Mouse (Mus musculus) stomach, postnatal 0 days (tissue): ENCODE measurements around the gene Fbxo40. TPM values are rescaled to one million over a fixed set of nuclear protein-coding genes. Genes with fewer than 3 reads are reported as not detected.

Experiments used
- ATAC-seq: fragments of 200-750 bp; cut with Nextera tagmentation; 2 replicates; pipeline ENCODE4 v1.8.0; 2017; ENCODE audit not compliant: low FRiP score, low TSS enrichment
- DNase-seq: peaks from one replicate; pipeline ENCODE4 v3.0.0-alpha.2; 2016; ENCODE audit warnings: low spot score
- H3K27ac ChIP-seq: fragments of 300-500 bp; sonication (generic); replicated peaks from 2 replicates; pipeline ENCODE4 v1.5.1; 2014; ENCODE audit warnings: mild to moderate bottlenecking, control low read depth
- H3K27me3 ChIP-seq: fragments of 300-500 bp; sonication (generic); 2 replicates; pipeline ENCODE4 v1.6.1; 2014; ENCODE audit warnings: low read length; ENCODE audit not compliant: control insufficient read depth, insufficient read depth
- H3K36me3 ChIP-seq: fragments of 300-500 bp; sonication (generic); 2 replicates; pipeline ENCODE4 v1.6.1; 2014; ENCODE audit warnings: low read length, mixed read lengths; ENCODE audit not compliant: control insufficient read depth, insufficient read depth
- H3K4me1 ChIP-seq: fragments of 300-500 bp; sonication (generic); replicated peaks from 2 replicates; pipeline ENCODE4 v1.6.1; 2014; ENCODE audit warnings: antibody characterized with exemption; ENCODE audit not compliant: control insufficient read depth, insufficient read depth
- H3K4me2 ChIP-seq: fragments of 300-500 bp; sonication (generic); replicated peaks from 2 replicates; pipeline ENCODE4 v1.6.1; 2014; ENCODE audit warnings: low read depth, mild to moderate bottlenecking, control low read depth, moderate library complexity
- H3K4me3 ChIP-seq: fragments of 300-500 bp; sonication (generic); 2 replicates; pipeline ENCODE4 v1.5.1; 2014; ENCODE audit warnings: low read depth, low read length, control low read depth
- H3K9ac ChIP-seq: fragments of 300-500 bp; sonication (generic); 2 replicates; pipeline ENCODE4 v1.6.1; 2014; ENCODE audit warnings: mild to moderate bottlenecking, low read length, control low read depth, mixed read lengths
- H3K9me3 ChIP-seq: fragments of 300-500 bp; sonication (generic); 2 replicates; pipeline ENCODE4 v1.6.1; 2016; ENCODE audit warnings: low read length; ENCODE audit not compliant: control insufficient read depth
- CTCF ChIP-seq: IDR thresholded peaks from 2 replicates; pipeline ENCODE4 v1.5.1; 2016; ENCODE audit warnings: antibody characterized with exemption, low read depth, mild to moderate bottlenecking, moderate library complexity
- EP300 ChIP-seq: optimal IDR thresholded peaks from 2 replicates; pipeline ENCODE3; 2016; ENCODE audit warnings: antibody characterized with exemption
- WGBS: fragments of 180-500 bp; shearing (Covaris S2); extraction: QIAGEN DNeasy Blood & Tissue Kit; methylation state at CpG from one replicate; pipeline ENCODE4 v1.1.7; 2014; 5-methylcytosine and 5-hydroxymethylcytosine counted together
- polyA plus RNA-seq: library from polyadenylated mRNA; unstranded; fragments of >200 nt; fragmentation: Nextera tagmentation; extraction: Ambion mirVana; gene quantifications from 2 replicates; pipeline ENCODE4 v1.2.1, GENCODE M21; 2015

Fbxo40 gene
- polyA plus RNA-seq, 1 experiment from 2014 or later = not detected

DNA sequence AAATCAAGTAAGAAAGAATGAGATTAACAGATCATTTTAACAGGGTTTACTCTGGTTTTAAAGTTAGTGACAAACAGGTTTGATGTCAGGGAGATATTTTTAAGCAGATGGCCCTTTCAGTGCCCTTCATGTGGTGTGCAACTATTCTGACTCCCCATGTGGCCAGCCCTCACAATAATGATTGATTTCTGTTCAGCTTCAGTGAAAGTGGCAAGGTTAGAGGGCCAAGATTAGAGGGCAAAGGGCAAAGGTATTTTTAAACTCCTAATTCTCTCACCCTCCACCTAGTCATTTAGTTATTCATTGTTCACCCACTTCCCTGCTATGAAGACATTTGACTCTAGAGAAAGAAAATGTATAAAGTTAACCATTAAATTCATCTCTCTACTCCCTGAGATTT, 2.2 kb downstream of the Fbxo40 start:
- no peak for ATAC-seq
- Histone ChIP-seq H3K27me3 (no peaks in the 10 kb centered on the region), H3K4me1 (no peaks in the 10 kb centered on the region), H3K4me2 (no peak overlapping the region), H3K9me3 (no peaks in the 10 kb centered on the region), H3K9ac (no peak overlapping the region), H3K4me3 (no peak overlapping the region), H3K36me3 (no peaks in the 10 kb centered on the region), H3K27ac (no peak overlapping the region)
- no peak for DNase-seq
- TF ChIP-seq CTCF (no peak), EP300 (no peak)

DNA sequence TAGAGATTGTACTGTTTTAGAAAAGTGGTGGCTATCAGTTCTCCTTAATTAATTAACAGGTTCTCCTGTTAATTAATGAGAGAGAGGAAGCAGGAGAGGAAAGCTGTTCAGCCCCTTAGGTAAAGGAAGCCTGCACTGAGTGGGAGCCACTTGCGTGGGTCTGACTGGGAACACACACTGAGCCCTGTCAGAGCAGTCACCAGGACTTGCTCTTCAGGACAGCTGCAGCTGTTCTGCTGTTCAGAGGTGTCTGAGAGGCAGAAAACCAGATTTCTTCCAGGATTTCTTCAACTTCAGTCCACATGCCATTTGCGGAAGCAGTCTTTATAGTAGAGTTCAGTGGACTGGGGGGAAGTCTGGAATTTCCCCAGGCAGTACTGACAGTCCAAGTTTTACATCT, 2.9 kb downstream of the Fbxo40 start:
- DNase-seq (no peak), ATAC-seq (no peak)
- Histone ChIP-seq H3K4me1 (no peaks in the 10 kb centered on the region), H3K27me3 (no peaks in the 10 kb centered on the region), H3K9ac (no peak overlapping the region), H3K4me2 (no peak overlapping the region), H3K27ac (no peak overlapping the region), H3K9me3 (no peaks in the 10 kb centered on the region), H3K4me3 (no peak overlapping the region), H3K36me3 (no peaks in the 10 kb centered on the region)
- 87% methylated on average over 2 of the region's 2 CpGs for WGBS
- TF ChIP-seq CTCF (no peak), EP300 (no peak)

DNA sequence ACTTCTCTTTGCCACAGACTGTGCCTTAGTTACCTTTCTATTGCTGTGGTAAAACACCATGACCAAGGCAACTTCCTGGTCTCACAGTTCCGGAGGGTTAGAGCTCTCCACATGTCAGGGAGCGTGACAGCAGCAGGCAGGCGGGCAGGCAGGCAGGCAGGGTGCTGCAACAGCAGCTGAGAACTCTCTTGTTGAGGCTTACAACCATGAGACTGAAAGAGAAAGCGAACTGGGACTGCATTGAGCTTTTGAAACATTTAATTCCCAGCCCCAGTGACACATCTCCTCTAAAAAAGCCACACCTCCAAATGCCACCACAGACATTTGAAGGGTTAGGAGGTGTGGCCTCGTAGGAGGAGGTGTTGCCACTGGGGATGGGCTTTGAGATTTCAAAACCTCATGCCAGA, 4.6 kb downstream of the Fbxo40 start:
- no peaks in the 10 kb centered on the region for H3K36me3 ChIP-seq
- H3K4me3 ChIP-seq = no peak overlapping the region
- 63% methylated on average over 5 of the region's 5 CpGs for WGBS

DNA sequence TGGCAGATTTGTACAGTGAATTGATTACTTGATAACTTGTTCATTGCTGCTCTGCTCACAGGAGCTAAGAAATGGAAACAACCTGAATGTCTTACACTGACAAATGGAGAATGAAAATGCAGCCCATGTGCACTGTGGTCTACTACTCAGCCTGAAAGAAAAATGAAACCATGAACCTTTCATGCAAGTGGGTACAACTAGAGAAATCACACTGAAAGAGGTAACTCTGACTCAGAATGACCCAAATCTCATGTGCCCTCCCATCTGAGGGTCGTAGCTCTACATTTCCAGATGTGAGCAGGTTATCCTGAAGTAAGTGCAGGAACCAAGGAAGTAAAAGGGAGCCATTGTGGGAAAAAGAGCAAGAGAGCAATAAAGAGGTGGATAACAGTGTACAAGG, 6.5 kb downstream of the Fbxo40 start:
- DNase-seq (no peak), ATAC-seq (no peak)
- Histone ChIP-seq H3K4me1 (no peaks in the 10 kb centered on the region), H3K4me2 (no peak overlapping the region), H3K36me3 (no peaks in the 10 kb centered on the region), H3K9me3 (no peaks in the 10 kb centered on the region), H3K9ac (no peak overlapping the region), H3K27me3 (no peaks in the 10 kb centered on the region), H3K4me3 (no peak overlapping the region), H3K27ac (no peak overlapping the region)
- TF ChIP-seq EP300 (no peak), CTCF (no peak)
- 70% methylated on average over 1 of the region's 1 CpGs for WGBS

More for the DNA sequence above, 4.6 kb downstream of the Fbxo40 start:
- DNase-seq = no peak
- TF ChIP-seq CTCF = no peak
- TF ChIP-seq EP300 = no peak
- H3K4me1 ChIP-seq = no peaks in the 10 kb centered on the region
- no peaks in the 10 kb centered on the region for H3K27me3 ChIP-seq
- no peak overlapping the region for H3K9ac ChIP-seq
- no peak for ATAC-seq
- H3K27ac ChIP-seq = no peak overlapping the region
- H3K4me2 ChIP-seq = no peak overlapping the region
- no peaks in the 10 kb centered on the region for H3K9me3 ChIP-seq

DNA sequence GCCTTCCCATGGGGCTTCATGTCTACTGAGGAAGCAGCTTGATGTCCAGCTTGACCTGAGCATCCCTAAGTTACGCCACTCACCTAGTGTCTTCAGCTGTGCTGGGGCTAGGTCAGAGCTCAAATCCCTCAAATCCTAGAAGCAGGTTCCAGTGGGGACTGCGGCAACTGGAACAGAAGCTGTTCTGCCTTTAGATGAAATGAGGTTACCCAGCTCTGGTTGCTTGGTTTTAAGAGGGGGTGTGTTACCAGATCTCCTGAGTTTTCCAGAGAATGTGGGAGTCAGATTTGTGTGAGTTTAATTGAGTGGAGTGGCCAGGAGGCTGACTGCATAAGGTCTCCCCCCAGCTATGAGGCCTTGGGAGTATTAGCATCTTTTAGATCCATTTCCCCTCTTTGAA, 11.1 kb downstream of the Fbxo40 start:
- H3K4me1 ChIP-seq = no peaks in the 10 kb centered on the region
- TF ChIP-seq EP300 (no peak), CTCF (no peak)
- 85% methylated on average over 2 of the region's 2 CpGs for WGBS
- no peak overlapping the region for H3K9ac ChIP-seq
- H3K36me3 ChIP-seq = no peaks in the 10 kb centered on the region
- H3K4me3 ChIP-seq = no peak overlapping the region
- H3K27me3 ChIP-seq = no peaks in the 10 kb centered on the region
- H3K9me3 ChIP-seq = no peaks in the 10 kb centered on the region
- DNase-seq (no peak), ATAC-seq (no peak)
- no peak overlapping the region for H3K4me2 ChIP-seq
- H3K27ac ChIP-seq = no peak overlapping the region

DNA sequence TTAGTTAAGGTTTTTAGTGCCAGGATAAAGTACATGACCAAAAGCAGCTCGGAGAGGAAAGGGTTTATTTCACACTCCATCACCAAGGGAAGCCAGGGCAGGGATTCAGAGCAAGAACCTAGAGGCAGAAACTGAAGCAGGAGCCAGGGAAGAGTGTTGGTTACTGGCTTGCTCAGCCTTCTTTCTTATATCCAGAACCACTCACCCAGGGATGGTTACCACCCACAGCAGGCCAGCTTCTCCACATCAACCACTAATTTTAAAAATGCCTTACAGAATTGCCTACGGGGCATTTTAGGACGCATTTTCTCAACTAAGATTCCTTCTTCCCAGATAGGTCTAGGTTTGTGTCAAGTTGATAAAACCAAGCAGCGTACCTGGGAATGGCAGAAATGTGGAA, 26.9 kb downstream of the Fbxo40 start:
- Histone ChIP-seq H3K4me1 (no peaks in the 10 kb centered on the region), H3K4me3 (no peak overlapping the region), H3K9ac (no peak overlapping the region), H3K27ac (no peak overlapping the region), H3K36me3 (no peaks in the 10 kb centered on the region), H3K9me3 (no peaks in the 10 kb centered on the region), H3K27me3 (no peaks in the 10 kb centered on the region), H3K4me2 (no peak overlapping the region)
- 81% methylated on average over 4 of the region's 4 CpGs for WGBS
- TF ChIP-seq EP300 = no peak
- TF ChIP-seq CTCF = no peak
- DNase-seq (no peak), ATAC-seq (no peak)
